Mouse (Mus musculus): Measurements from ENCODE around the gene Mlec.

- no peak for TF ChIP-seq POLR2A (IDR thresholded peaks at IDR 0.05; ENCODE audit: low read depth, low read length)
- TF ChIP-seq CTCF (conservative IDR thresholded peaks at IDR 0.05; ENCODE audit: insufficient read depth, insufficient read length, low read depth, low read length), result no peak
These were observed 2.8 kb downstream of the Mlec start for GRCm38 (mm10) chr5:115155156-115155631.

All from kidney, adult 2 months (tissue).